Mouse (Mus musculus): Measurements from ENCODE around the gene Mbd6. TPM values are rescaled to one million over a fixed set of nuclear protein-coding genes. Genes with fewer than 3 reads are reported as not detected.

Gene Mbd6
- polyA plus RNA-seq, 1 experiment from 2014 or later: 10.7 TPM

GRCm38 (mm10) chr10:127255625-127256345, 33.0 kb downstream of the Mbd6 start:
- peak; percentile 93 for DNase-seq (ENCODE audit: low spot score)
- no peaks in the 10 kb centered on the region for H3K36me3 ChIP-seq (ENCODE audit: insufficient read depth, low read length)
- WGBS: 22% methylated on average over 14 of the region's 14 CpGs
- no peak overlapping the region for H3K4me3 ChIP-seq (replicated peaks; ENCODE audit: low read depth, low read length)
- no peak overlapping the region for H3K4me2 ChIP-seq (ENCODE audit: low read length)
- peak; percentile 80 for ATAC-seq (replicated peaks; ENCODE audit: low FRiP score, low read depth)
- peak; percentile 23; the same call in 1 of the 2 replicates for TF ChIP-seq CTCF (IDR thresholded peaks at IDR 0.05; ENCODE audit: low read depth)
- H3K9ac ChIP-seq (ENCODE audit: low read depth, low read length): no peak overlapping the region
- H3K4me1 ChIP-seq (replicated peaks; ENCODE audit: insufficient read depth, low read length): no peaks in the 10 kb centered on the region
- H3K27me3 ChIP-seq (ENCODE audit: insufficient read depth, low read length): no peaks in the 10 kb centered on the region
- H3K9me3 ChIP-seq (replicated peaks; ENCODE audit: low read length): no peaks in the 10 kb centered on the region
- no peak overlapping the region for H3K27ac ChIP-seq

- no peaks in the 10 kb centered on the region for H3K9me3 ChIP-seq (replicated peaks; ENCODE audit: low read length)
- no peak overlapping the region for H3K9ac ChIP-seq (ENCODE audit: low read depth, low read length)
- H3K36me3 ChIP-seq (ENCODE audit: insufficient read depth, low read length): no peaks in the 10 kb centered on the region
- WGBS: 66% methylated on average over 5 of the region's 5 CpGs
- no peak overlapping the region for H3K4me3 ChIP-seq (replicated peaks; ENCODE audit: low read depth, low read length)
- H3K27me3 ChIP-seq (ENCODE audit: insufficient read depth, low read length): no peaks in the 10 kb centered on the region
- H3K4me1 ChIP-seq (replicated peaks; ENCODE audit: insufficient read depth, low read length): no peaks in the 10 kb centered on the region
- no peak for ATAC-seq (replicated peaks; ENCODE audit: low FRiP score, low read depth)
- H3K27ac ChIP-seq: no peak overlapping the region
- no peak for TF ChIP-seq CTCF (IDR thresholded peaks at IDR 0.05; ENCODE audit: low read depth)
- no peak overlapping the region for H3K4me2 ChIP-seq (ENCODE audit: low read length)
- no peak for DNase-seq (ENCODE audit: low spot score)
Observed at GRCm38 (mm10) chr10:127250810-127251209, 38.0 kb downstream of the Mbd6 start.

GRCm38 (mm10) chr10:127238241-127238824, 50.5 kb downstream of the Mbd6 start:
- H3K27me3 ChIP-seq (ENCODE audit: insufficient read depth, low read length): no peaks in the 10 kb centered on the region
- WGBS: 68% methylated on average over 18 of the region's 18 CpGs
- H3K9me3 ChIP-seq (replicated peaks; ENCODE audit: low read length): no peaks in the 10 kb centered on the region
- no peak for ATAC-seq (replicated peaks; ENCODE audit: low FRiP score, low read depth)
- no peak overlapping the region for H3K9ac ChIP-seq (ENCODE audit: low read depth, low read length)
- H3K4me2 ChIP-seq (ENCODE audit: low read length): no peak overlapping the region
- no peak overlapping the region for H3K4me3 ChIP-seq (replicated peaks; ENCODE audit: low read depth, low read length)
- H3K4me1 ChIP-seq (replicated peaks; ENCODE audit: insufficient read depth, low read length): no peaks in the 10 kb centered on the region
- H3K27ac ChIP-seq: no peak overlapping the region
- TF ChIP-seq CTCF (IDR thresholded peaks at IDR 0.05; ENCODE audit: low read depth): no peak
- H3K36me3 ChIP-seq (ENCODE audit: insufficient read depth, low read length): no peaks in the 10 kb centered on the region
- no peak for DNase-seq (ENCODE audit: low spot score)

- no peak overlapping the region for H3K9ac ChIP-seq (ENCODE audit: low read depth, low read length)
- WGBS: 44% methylated on average over 9 of the region's 9 CpGs
- no peak for TF ChIP-seq CTCF (IDR thresholded peaks at IDR 0.05; ENCODE audit: low read depth)
- ATAC-seq (replicated peaks; ENCODE audit: low FRiP score, low read depth) (no peak), DNase-seq (ENCODE audit: low spot score) (no peak)
- H3K27ac ChIP-seq: no peak overlapping the region
- no peak overlapping the region for H3K4me2 ChIP-seq (ENCODE audit: low read length)
- H3K36me3 ChIP-seq (ENCODE audit: insufficient read depth, low read length): no peaks in the 10 kb centered on the region
- no peaks in the 10 kb centered on the region for H3K4me1 ChIP-seq (replicated peaks; ENCODE audit: insufficient read depth, low read length)
- no peaks in the 10 kb centered on the region for H3K9me3 ChIP-seq (replicated peaks; ENCODE audit: low read length)
- no peak overlapping the region for H3K4me3 ChIP-seq (replicated peaks; ENCODE audit: low read depth, low read length)
- H3K27me3 ChIP-seq (ENCODE audit: insufficient read depth, low read length): no peaks in the 10 kb centered on the region
Observed at GRCm38 (mm10) chr10:127236541-127236940, 52.3 kb downstream of the Mbd6 start.

- no peak overlapping the region for H3K27ac ChIP-seq
- no peaks in the 10 kb centered on the region for H3K27me3 ChIP-seq (ENCODE audit: insufficient read depth, low read length)
- no peak overlapping the region for H3K4me3 ChIP-seq (replicated peaks; ENCODE audit: low read depth, low read length)
- H3K4me1 ChIP-seq (replicated peaks; ENCODE audit: insufficient read depth, low read length): no peaks in the 10 kb centered on the region
- no peaks in the 10 kb centered on the region for H3K9me3 ChIP-seq (replicated peaks; ENCODE audit: low read length)
- DNase-seq (ENCODE audit: low spot score) (no peak), ATAC-seq (replicated peaks; ENCODE audit: low FRiP score, low read depth) (no peak)
- TF ChIP-seq CTCF (IDR thresholded peaks at IDR 0.05; ENCODE audit: low read depth): peak; percentile 40; the same call in 1 of the 2 replicates
- WGBS: 79% methylated on average over 9 of the region's 9 CpGs
- H3K4me2 ChIP-seq (ENCODE audit: low read length): no peak overlapping the region
- H3K9ac ChIP-seq (ENCODE audit: low read depth, low read length): no peak overlapping the region
- no peaks in the 10 kb centered on the region for H3K36me3 ChIP-seq (ENCODE audit: insufficient read depth, low read length)
Observed at GRCm38 (mm10) chr10:127233141-127233540, 55.7 kb downstream of the Mbd6 start.

Other genes with a start within 250 kb of the Mbd6 start
- 37.4 and 40.2 TPM in 2 replicates for gene Mettl1, start 247.6 kb downstream of the Mbd6 start, polyA plus RNA-seq (2015; fragmentation: Nextera tagmentation; extraction: Ambion mirVana)
- gene Eef1akmt3, start 247.5 kb downstream of the Mbd6 start, polyA plus RNA-seq (2015; fragmentation: Nextera tagmentation; extraction: Ambion mirVana): 0.89 and 1.3 TPM in 2 replicates
- 38.9 and 58.0 TPM in 2 replicates for gene Cyp27b1, start 240.8 kb downstream of the Mbd6 start, polyA plus RNA-seq (2015; fragmentation: Nextera tagmentation; extraction: Ambion mirVana)
- gene March9, start 228.8 kb downstream of the Mbd6 start, polyA plus RNA-seq (2015; fragmentation: Nextera tagmentation; extraction: Ambion mirVana): 1.6 and 1.9 TPM in 2 replicates
- 1,113 and 1,153 TPM in 2 replicates for gene Cdk4, start 225.5 kb downstream of the Mbd6 start, polyA plus RNA-seq (2015; fragmentation: Nextera tagmentation; extraction: Ambion mirVana)
- 157 and 171 TPM in 2 replicates for gene Tspan31, start 218.8 kb downstream of the Mbd6 start, polyA plus RNA-seq (2015; fragmentation: Nextera tagmentation; extraction: Ambion mirVana)
- 0.04 and 0.09 TPM in 2 replicates for gene Agap2, start 213.7 kb downstream of the Mbd6 start, polyA plus RNA-seq (2015; fragmentation: Nextera tagmentation; extraction: Ambion mirVana)
- 107 and 114 TPM in 2 replicates for gene Os9, start 167.9 kb downstream of the Mbd6 start, polyA plus RNA-seq (2015; fragmentation: Nextera tagmentation; extraction: Ambion mirVana)
- gene B4galnt1, start 123.8 kb downstream of the Mbd6 start, polyA plus RNA-seq (2015; fragmentation: Nextera tagmentation; extraction: Ambion mirVana): 15.0 and 16.4 TPM in 2 replicates
- gene Slc26a10, start 108.4 kb downstream of the Mbd6 start, polyA plus RNA-seq (2015; fragmentation: Nextera tagmentation; extraction: Ambion mirVana): 2.8 and 3.1 TPM in 2 replicates
- 27.9 and 29.0 TPM in 2 replicates for gene Arhgef25, start 98.9 kb downstream of the Mbd6 start, polyA plus RNA-seq (2015; fragmentation: Nextera tagmentation; extraction: Ambion mirVana)
- 83.3 and 85.1 TPM in 2 replicates for gene Dtx3, start 93.3 kb downstream of the Mbd6 start, polyA plus RNA-seq (2015; fragmentation: Nextera tagmentation; extraction: Ambion mirVana)
- gene Pip4k2c, start 77.4 kb downstream of the Mbd6 start, polyA plus RNA-seq (2015; fragmentation: Nextera tagmentation; extraction: Ambion mirVana): 45.0 and 50.1 TPM in 2 replicates
- gene Kif5a, start 25.7 kb downstream of the Mbd6 start, polyA plus RNA-seq (2015; fragmentation: Nextera tagmentation; extraction: Ambion mirVana): 0.28 and 0.47 TPM in 2 replicates
- gene Dctn2, start 22.6 kb downstream of the Mbd6 start, polyA plus RNA-seq (2015; fragmentation: Nextera tagmentation; extraction: Ambion mirVana): 177 and 190 TPM in 2 replicates
- 99.1 and 103 TPM in 2 replicates for gene Mars, start 22.8 kb upstream of the Mbd6 start, polyA plus RNA-seq (2015; fragmentation: Nextera tagmentation; extraction: Ambion mirVana)
- 3.7 and 3.8 TPM in 2 replicates for gene Arhgap9, start 32.9 kb upstream of the Mbd6 start, polyA plus RNA-seq (2015; fragmentation: Nextera tagmentation; extraction: Ambion mirVana)
- gene Gli1, start 53.0 kb upstream of the Mbd6 start, polyA plus RNA-seq (2015; fragmentation: Nextera tagmentation; extraction: Ambion mirVana): 3.3 and 4.1 TPM in 2 replicates
- not detected in 2 replicates for gene Inhbe, start 65.4 kb upstream of the Mbd6 start, polyA plus RNA-seq (2015; fragmentation: Nextera tagmentation; extraction: Ambion mirVana)
- gene Inhbc, start 81.4 kb upstream of the Mbd6 start, polyA plus RNA-seq (2015; fragmentation: Nextera tagmentation; extraction: Ambion mirVana): 0.14 and 0.23 TPM in 2 replicates
- 33.1 and 34.4 TPM in 2 replicates for gene R3hdm2, start 91.3 kb upstream of the Mbd6 start, polyA plus RNA-seq (2015; fragmentation: Nextera tagmentation; extraction: Ambion mirVana)
- gene Stac3, start 212.7 kb upstream of the Mbd6 start, polyA plus RNA-seq (2015; fragmentation: Nextera tagmentation; extraction: Ambion mirVana): 0.16 and 0.31 TPM in 2 replicates
- 57.8 and 63.2 TPM in 2 replicates for gene Ndufa4l2, start 225.9 kb upstream of the Mbd6 start, polyA plus RNA-seq (2015; fragmentation: Nextera tagmentation; extraction: Ambion mirVana)
- 71.1 and 76.0 TPM in 2 replicates for gene Shmt2, start 233.4 kb upstream of the Mbd6 start, polyA plus RNA-seq (2015; fragmentation: Nextera tagmentation; extraction: Ambion mirVana)
- 0.93 and 1.1 TPM in 2 replicates for gene Nxph4, start 245.5 kb upstream of the Mbd6 start, polyA plus RNA-seq (2015; fragmentation: Nextera tagmentation; extraction: Ambion mirVana)